8 mouse cellular contexts compared by ENCODE assay signal in the genomic region with DNA sequence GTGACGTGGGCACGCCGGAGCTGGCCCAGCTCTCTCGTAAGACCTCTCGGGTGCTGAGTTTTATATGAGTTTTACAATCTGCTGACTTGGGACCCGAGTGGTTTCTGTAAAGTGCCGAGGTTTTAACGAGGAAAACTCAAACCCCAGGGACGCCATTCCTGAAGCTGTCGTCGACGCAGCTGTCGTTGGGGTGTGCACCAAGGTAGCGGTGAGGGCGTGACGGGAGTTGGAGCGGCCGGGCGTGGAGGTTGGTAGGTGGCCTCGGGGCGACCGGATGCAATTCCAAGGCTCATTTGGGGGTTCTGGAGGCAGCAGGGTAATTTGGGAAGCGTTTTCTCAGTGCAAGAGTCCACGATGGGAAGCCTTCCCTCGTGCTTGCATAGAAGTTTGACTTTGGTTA. TPM values are rescaled to one million over a fixed set of nuclear protein-coding genes. Genes with fewer than 3 reads are reported as not detected.
A peak's percentile ranks its signal among the peaks of the same experiment; 100 is the strongest.
DNase-seq lines count a peak whose midpoint lies in the region; ATAC-seq and TF ChIP-seq lines count a peak whose summit lies in the region.
"Not testable (repeated sequence)": the region's sequence is repeated elsewhere in the genome, so short reads cannot be mapped to it uniquely, and the experiment has no call there.

No protein-coding gene starts in this region.

- ATAC-seq in forebrain, embryonic 12.5 days (ENCODE audit: low FRiP score): 0 out of 2 replicates have a peak, but pooled peaks have one; percentile 2
- ATAC-seq in heart, postnatal 0 days (ENCODE audit: insufficient read depth, low read depth): peak; percentile 9; the same call in 1 of the 2 replicates
- not testable (repeated sequence) for ATAC-seq in kidney, embryonic 15.5 days (replicated peaks; ENCODE audit: low FRiP score); midbrain, embryonic 14.5 days (ENCODE audit: low FRiP score, low TSS enrichment)
- peak; percentile 27; the same call in 1 of the 2 replicates for ATAC-seq in liver, embryonic 14.5 days (ENCODE audit: insufficient read depth)
- 0 out of 2 replicates have a peak, but pooled peaks have one; percentile 14 for ATAC-seq in stomach, embryonic 16.5 days (ENCODE audit: insufficient read depth, low FRiP score)

- not testable (repeated sequence) for H3K36me3 ChIP-seq in forebrain, embryonic 12.5 days (replicated peaks); heart, postnatal 0 days (replicated peaks; ENCODE audit: control insufficient read depth, insufficient read depth, low read length); kidney, embryonic 15.5 days; liver, embryonic 14.5 days (replicated peaks; ENCODE audit: control insufficient read depth, insufficient read depth, low read depth); midbrain, embryonic 14.5 days (ENCODE audit: control insufficient read depth, insufficient read depth, low read length); stomach, embryonic 16.5 days (ENCODE audit: control insufficient read depth, insufficient read depth, low read length)

- WGBS in forebrain, embryonic 12.5 days: under 1% methylated on average over 25 of the region's 25 CpGs
- WGBS in heart, postnatal 0 days: 1% methylated on average over 25 of the region's 25 CpGs
- 0% methylated on average over 24 of the region's 25 CpGs for whole genome bisulfite sequencing in kidney, embryonic 15.5 days
- 1% methylated on average over 25 of the region's 25 CpGs for WGBS in liver, embryonic 14.5 days (ENCODE audit: insufficient replicate concordance)
- 2% methylated on average over 25 of the region's 25 CpGs for WGBS in midbrain, embryonic 14.5 days
- under 1% methylated on average over 23 of the region's 25 CpGs for WGBS in stomach, embryonic 16.5 days

- peak overlapping the region; percentile 57 for H3K4me3 ChIP-seq in brown adipose tissue, adult 24 weeks (ENCODE audit: insufficient read depth, low read depth, low read length)
- H3K4me3 ChIP-seq in forebrain, embryonic 12.5 days (replicated peaks): peak overlapping the region; percentile 53
- H3K4me3 ChIP-seq in heart, postnatal 0 days (ENCODE audit: low read depth, low read length): peak overlapping the region; percentile 62
- peak overlapping the region; percentile 54 for H3K4me3 ChIP-seq in kidney, embryonic 15.5 days (replicated peaks)
- peak overlapping the region; percentile 39 for H3K4me3 ChIP-seq in liver, embryonic 14.5 days (ENCODE audit: insufficient read depth in 1 of 2, low read depth in 2 of 2, low read length in 2 of 2)
- peak overlapping the region; percentile 43 for H3K4me3 ChIP-seq in midbrain, embryonic 14.5 days (replicated peaks; ENCODE audit: low read depth, low read length)
- H3K4me3 ChIP-seq in stomach, embryonic 16.5 days (replicated peaks; ENCODE audit: low read length): peak overlapping the region; percentile 50

- TF ChIP-seq CTCF in heart, postnatal 0 days (IDR thresholded peaks at IDR 0.05; ENCODE audit: low read depth); liver, embryonic 14.5 days (IDR thresholded peaks at IDR 0.05; ENCODE audit: low read depth): not testable (repeated sequence)

- DNase-seq in CD4-positive, CD25-positive, alpha-beta regulatory T cell, adult 2 months (ENCODE audit: low read depth, low spot score): peak; percentile 46
- DNase-seq in heart, postnatal 0 days (ENCODE audit: low spot score): peak; percentile 6
- DNase-seq in liver, embryonic 14.5 days (ENCODE audit: low read depth in 3 of 3, low spot score in 3 of 3): not testable (repeated sequence)
- peak; percentile 27 for DNase-seq in midbrain, embryonic 14.5 days

- H3K27me3 ChIP-seq in forebrain, embryonic 12.5 days; heart, postnatal 0 days (ENCODE audit: control insufficient read depth, insufficient read depth, low read length); kidney, embryonic 15.5 days; liver, embryonic 14.5 days (ENCODE audit: control insufficient read depth, insufficient read depth, low read length); midbrain, embryonic 14.5 days (ENCODE audit: control insufficient read depth, insufficient read depth, low read length); stomach, embryonic 16.5 days (ENCODE audit: control insufficient read depth, insufficient read depth, low read length): not testable (repeated sequence)

- not testable (repeated sequence) for H3K27ac ChIP-seq in brown adipose tissue, adult 24 weeks (replicated peaks; ENCODE audit: low read depth, low read length); forebrain, embryonic 12.5 days; heart, postnatal 0 days (ENCODE audit: low read depth); kidney, embryonic 15.5 days; liver, embryonic 14.5 days; midbrain, embryonic 14.5 days (replicated peaks; ENCODE audit: low read depth, low read length); stomach, embryonic 16.5 days (ENCODE audit: low read length)

- not testable (repeated sequence) for TF ChIP-seq EP300 in heart, postnatal 0 days (IDR thresholded peaks at IDR 0.05; ENCODE audit: low read depth); liver, embryonic 14.5 days (IDR thresholded peaks at IDR 0.05; ENCODE audit: low read depth)

- H3K9ac ChIP-seq in forebrain, embryonic 12.5 days: peak overlapping the region; percentile 61
- peak overlapping the region; percentile 66 for H3K9ac ChIP-seq in heart, postnatal 0 days (replicated peaks; ENCODE audit: low read depth, low read length)
- peak overlapping the region; percentile 59 for H3K9ac ChIP-seq in kidney, embryonic 15.5 days
- H3K9ac ChIP-seq in liver, embryonic 14.5 days (replicated peaks): not testable (repeated sequence)
- peak overlapping the region; percentile 50; the same call in 1 of the 2 replicates for H3K9ac ChIP-seq in midbrain, embryonic 14.5 days (replicated peaks; ENCODE audit: low read length)
- H3K9ac ChIP-seq in stomach, embryonic 16.5 days (ENCODE audit: low read length): peak overlapping the region; percentile 73

- H3K4me1 ChIP-seq in brown adipose tissue, adult 24 weeks (ENCODE audit: control insufficient read depth, insufficient read depth, insufficient read length, low read length); forebrain, embryonic 12.5 days; heart, postnatal 0 days (ENCODE audit: control insufficient read depth, insufficient read depth); kidney, embryonic 15.5 days; liver, embryonic 14.5 days (replicated peaks; ENCODE audit: control insufficient read depth in 2 of 2, insufficient read depth in 2 of 2, low read length in 1 of 2); midbrain, embryonic 14.5 days (ENCODE audit: control insufficient read depth, insufficient read depth, low read length); stomach, embryonic 16.5 days (ENCODE audit: control insufficient read depth, insufficient read depth, low read length): not testable (repeated sequence)

- peak overlapping the region; percentile 59 for H3K4me2 ChIP-seq in forebrain, embryonic 12.5 days
- peak overlapping the region; percentile 61 for H3K4me2 ChIP-seq in heart, postnatal 0 days (ENCODE audit: low read depth, low read length)
- peak overlapping the region; percentile 70 for H3K4me2 ChIP-seq in kidney, embryonic 15.5 days
- H3K4me2 ChIP-seq in liver, embryonic 14.5 days (ENCODE audit: low read depth): peak overlapping the region; percentile 56
- peak overlapping the region; percentile 59 for H3K4me2 ChIP-seq in midbrain, embryonic 14.5 days (ENCODE audit: low read length)
- peak overlapping the region; percentile 56 for H3K4me2 ChIP-seq in stomach, embryonic 16.5 days (ENCODE audit: low read depth, low read length)

- not testable (repeated sequence) for H3K9me3 ChIP-seq in forebrain, embryonic 12.5 days; heart, postnatal 0 days (replicated peaks; ENCODE audit: control insufficient read depth, low read length); kidney, embryonic 15.5 days (replicated peaks); liver, embryonic 14.5 days (ENCODE audit: control insufficient read depth, low read length); midbrain, embryonic 14.5 days (ENCODE audit: control insufficient read depth, low read length); stomach, embryonic 16.5 days (replicated peaks; ENCODE audit: control insufficient read depth, low read length)

RNA-seq across cellular contexts. Expression of a gene that starts 14.2 kb away (rescaled TPM):
- 4.2 and 4.6 TPM in 2 replicates for polyA plus RNA-seq in brown adipose tissue, adult 24 weeks (2012; ENCODE audit: insufficient read depth, insufficient read length, missing spikeins)
- polyA plus RNA-seq in forebrain, embryonic 12.5 days (2016; fragmentation: Nextera tagmentation; extraction: Ambion mirVana): 28.0 and 28.5 TPM in 2 replicates
- 10.0 and 17.9 TPM in 2 replicates for total RNA-seq in heart, postnatal 0 days (2014; rRNA removed; ENCODE audit: low replicate concordance)
- 10.0 and 12.0 TPM in 2 replicates for polyA plus RNA-seq in heart, postnatal 0 days (2015; fragmentation: Nextera tagmentation; extraction: Ambion mirVana)
- 12.9 and 14.4 TPM in 2 replicates for polyA plus RNA-seq in kidney, embryonic 15.5 days (2015; fragmentation: Nextera tagmentation; extraction: Ambion mirVana)
- polyA plus RNA-seq in liver, embryonic 14.5 days (2012; rRNA removed): 1.7 and 2.3 TPM in 2 replicates
- 1.8 and 2.5 TPM in 2 replicates for polyA plus RNA-seq in liver, embryonic 14.5 days (2014; fragmentation: Nextera tagmentation; extraction: Ambion mirVana)
- 39.1 and 47.6 TPM in 2 replicates for polyA plus RNA-seq in midbrain, embryonic 14.5 days (2014; fragmentation: Nextera tagmentation; extraction: Ambion mirVana)
- polyA plus RNA-seq in stomach, embryonic 16.5 days (2015; fragmentation: Nextera tagmentation; extraction: Ambion mirVana): 23.5 and 25.2 TPM in 2 replicates

RNA-seq across cellular contexts. Expression of a gene that starts 46.5 kb away (rescaled TPM):
- polyA plus RNA-seq in brown adipose tissue, adult 24 weeks (2012; ENCODE audit: insufficient read depth, insufficient read length, missing spikeins): 2.0 TPM in 1 of 2 replicates, not detected in the other
- 34.4 and 35.5 TPM in 2 replicates for polyA plus RNA-seq in forebrain, embryonic 12.5 days (2016; fragmentation: Nextera tagmentation; extraction: Ambion mirVana)
- 3.9 and 6.0 TPM in 2 replicates for total RNA-seq in heart, postnatal 0 days (2014; rRNA removed; ENCODE audit: low replicate concordance)
- polyA plus RNA-seq in heart, postnatal 0 days (2015; fragmentation: Nextera tagmentation; extraction: Ambion mirVana): 6.6 and 7.7 TPM in 2 replicates
- polyA plus RNA-seq in kidney, embryonic 15.5 days (2015; fragmentation: Nextera tagmentation; extraction: Ambion mirVana): 14.7 and 16.3 TPM in 2 replicates
- 6.5 and 7.2 TPM in 2 replicates for polyA plus RNA-seq in liver, embryonic 14.5 days (2012; rRNA removed)
- 6.0 and 6.4 TPM in 2 replicates for polyA plus RNA-seq in liver, embryonic 14.5 days (2014; fragmentation: Nextera tagmentation; extraction: Ambion mirVana)
- 52.6 and 52.9 TPM in 2 replicates for polyA plus RNA-seq in midbrain, embryonic 14.5 days (2014; fragmentation: Nextera tagmentation; extraction: Ambion mirVana)
- polyA plus RNA-seq in stomach, embryonic 16.5 days (2015; fragmentation: Nextera tagmentation; extraction: Ambion mirVana): 13.1 and 13.8 TPM in 2 replicates
